Mouse (Mus musculus) megakaryocyte, embryonic 14.5 days (primary cell): ENCODE measurements around the gene Sectm1a.
"Not testable (repeated sequence)": the region's sequence is repeated elsewhere in the genome, so short reads cannot be mapped to it uniquely, and the experiment has no call there.

Source experiments
- FLI1 ChIP-seq: IDR thresholded peaks from 2 replicates; pipeline ENCODE4 v1.6.1; 2012; ENCODE audit warnings: low read length, inconsistent platforms, mixed read lengths
- GATA1 ChIP-seq: IDR thresholded peaks from 3 replicates; pipeline ENCODE4 v1.6.1; 2012; ENCODE audit warnings: mixed read lengths, low read length, inconsistent platforms, borderline replicate concordance

- TF ChIP-seq FLI1, GATA1: not testable (repeated sequence)
These were observed 38.0 kb downstream of the Sectm1a start for GRCm38 (mm10) chr11:121043025-121043424.
